Mouse (Mus musculus) spleen, adult 2 months (tissue): ENCODE results near the gene Slc30a10.

Source experiments
- CTCF ChIP-seq: fragments of 200-500 bp; IDR thresholded peaks from 2 replicates; pipeline ENCODE4 v1.5.1; 2011; ENCODE audit warnings: mild to moderate bottlenecking, inconsistent platforms; ENCODE audit not compliant: insufficient read depth, insufficient read length, insufficient replicate concordance; ENCODE audit errors: extremely low read depth
- POLR2A ChIP-seq: fragments of 200-500 bp; IDR thresholded peaks from 2 replicates; pipeline ENCODE4 v1.6.1; 2011; ENCODE audit warnings: low read depth, low read length, inconsistent platforms

- TF ChIP-seq CTCF (no peak), POLR2A (no peak)
Measured at GRCm38 (mm10) chr1:185426583-185426982, 28.1 kb upstream of the Slc30a10 start.
